Mouse (Mus musculus) 3134 (cell line): Measurements from ENCODE around the gene Cyth1.

Source experiments
- DNase-seq: peaks from one replicate; pipeline ENCODE4 v3.0.0-alpha.2; 2011; ENCODE audit warnings: low spot score; ENCODE audit not compliant: insufficient read length; ENCODE audit errors: extremely low read depth

Gene Cyth1

GRCm38 (mm10) chr11:118201833-118202409, 46.5 kb downstream of the Cyth1 start:
- no peak for DNase-seq

GRCm38 (mm10) chr11:118200834-118201830, 47.3 kb downstream of the Cyth1 start:
- no peak for DNase-seq

- no peak for DNase-seq
Observed at GRCm38 (mm10) chr11:118198296-118198600, 50.1 kb downstream of the Cyth1 start.

GRCm38 (mm10) chr11:118197508-118198295, 50.7 kb downstream of the Cyth1 start:
- no peak for DNase-seq

GRCm38 (mm10) chr11:118196824-118197388, 51.5 kb downstream of the Cyth1 start:
- DNase-seq: no peak

GRCm38 (mm10) chr11:118193390-118194147, 54.8 kb downstream of the Cyth1 start:
- DNase-seq: peak; percentile 79

GRCm38 (mm10) chr11:118192973-118193372, 55.4 kb downstream of the Cyth1 start:
- DNase-seq: no peak

DNA sequence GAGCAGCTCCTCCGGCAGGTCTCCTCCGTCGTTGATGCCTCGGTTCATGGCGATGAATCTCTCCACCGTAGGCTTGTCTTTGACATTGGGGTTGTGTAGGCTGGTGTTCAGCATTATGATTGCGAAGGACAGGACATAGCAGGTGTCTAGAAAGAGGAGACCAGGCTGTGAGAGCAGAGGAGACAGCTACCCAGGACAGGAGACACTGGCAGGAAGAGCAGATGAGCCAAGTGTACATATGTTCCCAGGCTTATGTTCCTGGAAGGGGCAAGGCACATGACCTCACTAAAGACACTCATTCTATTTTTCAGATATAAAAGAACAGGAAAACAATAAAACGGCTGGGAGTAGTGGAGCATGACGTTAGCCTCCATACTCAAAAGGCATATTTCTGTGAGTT, 65.6 kb downstream of the Cyth1 start:
- DNase-seq: no peak

DNA sequence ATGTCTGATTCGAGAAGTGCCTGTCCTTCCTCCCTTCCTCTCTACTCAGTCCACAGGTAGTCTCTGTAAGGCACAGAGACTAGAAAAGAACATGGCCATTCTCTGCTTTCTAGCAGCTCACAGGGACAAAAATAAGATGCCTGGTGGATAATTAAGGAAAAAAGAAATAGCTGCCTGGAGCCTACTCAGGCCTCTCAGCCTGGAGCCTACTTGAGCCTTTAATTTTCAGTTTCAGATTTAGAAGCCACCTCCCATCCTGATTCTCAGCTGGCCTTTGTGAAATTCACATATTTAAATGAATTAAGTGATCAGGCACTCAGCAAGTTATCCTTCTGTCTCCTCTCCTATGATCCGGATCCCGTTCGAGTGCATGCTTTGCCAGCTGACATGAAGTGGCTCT, 66.0 kb downstream of the Cyth1 start:
- DNase-seq: no peak

DNA sequence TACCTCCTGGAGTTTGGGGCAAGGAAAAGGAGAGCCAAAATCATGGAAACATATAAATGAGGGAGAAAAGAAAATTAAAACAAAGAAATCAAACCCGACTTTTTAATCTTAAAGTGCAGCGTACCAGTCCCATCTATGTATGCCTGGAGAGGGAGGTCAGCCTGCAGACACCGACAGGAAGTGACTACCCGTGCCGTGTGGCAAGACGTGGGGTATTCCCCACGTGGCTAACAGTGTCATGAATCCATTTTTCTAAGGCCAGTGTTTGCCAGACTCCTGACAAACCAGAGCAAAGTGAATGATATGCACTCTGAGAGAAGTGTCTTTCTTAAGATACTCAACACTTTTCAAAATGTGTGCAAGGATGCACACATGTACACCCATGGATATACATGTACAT, 68.2 kb downstream of the Cyth1 start:
- DNase-seq: no peak

DNA sequence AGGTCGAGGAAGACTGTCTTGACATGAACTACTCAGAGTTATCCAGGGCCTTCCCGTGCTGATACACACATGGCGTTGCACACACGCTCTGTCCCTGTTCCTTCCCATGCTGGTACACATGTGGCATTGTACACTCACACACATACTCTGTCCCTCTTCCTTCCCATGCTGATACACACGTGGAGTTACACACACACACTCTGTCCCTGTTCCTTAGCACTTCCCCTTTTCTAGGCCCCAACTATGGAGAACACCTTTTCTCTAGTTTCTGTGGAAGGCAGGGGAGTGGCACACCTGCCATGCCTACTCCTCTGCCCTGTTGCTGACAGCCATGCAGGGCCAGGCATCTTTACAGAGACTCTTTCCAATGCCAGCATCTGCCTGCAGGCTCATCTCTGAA, 70.2 kb downstream of the Cyth1 start:
- no peak for DNase-seq

- DNase-seq: no peak
Observed at GRCm38 (mm10) chr11:118174752-118175151, 73.6 kb downstream of the Cyth1 start.

DNA sequence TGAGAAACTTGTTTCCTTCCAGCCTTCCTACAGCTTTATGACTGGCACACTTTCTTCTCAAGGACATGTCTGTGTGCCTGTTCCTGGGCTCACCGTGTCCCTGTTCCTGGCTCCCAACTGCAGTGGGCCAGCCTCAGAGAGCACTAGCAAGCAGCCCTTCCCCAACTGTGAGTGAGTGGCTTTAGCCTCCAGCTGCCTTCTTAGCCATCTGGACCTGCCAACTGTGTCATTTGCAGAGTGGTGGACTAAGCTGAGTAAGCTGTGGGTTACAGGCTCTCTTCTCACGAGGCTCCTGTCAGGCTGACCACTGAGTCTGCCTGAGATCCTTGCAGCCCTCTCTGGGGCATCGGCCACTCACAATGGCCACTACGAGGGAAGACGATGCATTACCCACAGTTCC, 75.6 kb downstream of the Cyth1 start:
- DNase-seq: no peak

DNA sequence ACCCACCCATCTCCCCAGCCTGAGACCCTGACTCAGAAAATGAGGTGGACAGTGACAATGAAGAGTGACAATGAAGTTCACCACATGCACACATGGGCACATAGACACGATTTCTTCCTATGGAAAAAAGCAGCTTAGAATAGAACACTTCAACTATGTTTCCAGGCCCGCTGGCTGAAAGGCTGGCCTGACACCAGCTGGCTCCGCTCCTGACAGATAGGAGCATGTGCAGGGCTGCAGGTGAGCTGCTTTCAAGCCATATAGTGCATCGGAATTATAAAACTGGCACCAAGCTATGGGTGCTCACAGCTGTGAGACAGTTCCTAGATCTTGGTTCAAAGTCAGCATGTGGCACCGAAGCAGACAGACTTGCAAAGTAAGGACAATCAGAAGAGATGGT, 78.1 kb downstream of the Cyth1 start:
- DNase-seq: no peak

DNA sequence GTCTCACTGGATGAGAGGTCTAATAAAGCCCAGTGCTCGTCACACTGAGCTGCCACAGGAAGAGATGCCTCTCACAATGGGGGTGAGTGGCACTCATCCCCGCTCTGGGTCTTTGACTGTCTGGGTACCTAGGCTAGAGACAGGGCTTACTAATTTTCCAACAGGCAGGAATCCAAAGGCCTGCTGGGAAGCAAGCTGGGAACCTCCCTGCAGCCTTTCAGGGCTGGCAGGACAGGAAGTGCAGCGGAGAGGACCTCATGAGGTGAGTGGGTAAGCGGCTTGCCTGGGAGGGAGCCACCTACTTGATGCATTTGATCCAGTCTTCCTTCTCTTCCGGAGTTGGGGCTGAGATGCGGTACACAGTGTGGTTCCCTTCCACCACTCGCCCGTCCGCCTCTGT, 79.7 kb downstream of the Cyth1 start:
- DNase-seq: no peak

GRCm38 (mm10) chr11:118166626-118167025, 81.8 kb downstream of the Cyth1 start:
- DNase-seq: no peak

GRCm38 (mm10) chr11:118165681-118166080, 82.7 kb downstream of the Cyth1 start:
- no peak for DNase-seq

GRCm38 (mm10) chr11:118164566-118164965, 83.8 kb downstream of the Cyth1 start:
- no peak for DNase-seq

- no peak for DNase-seq
Observed at GRCm38 (mm10) chr11:118162245-118162644, 86.1 kb downstream of the Cyth1 start.

GRCm38 (mm10) chr11:118161240-118161639, 87.2 kb downstream of the Cyth1 start:
- DNase-seq: no peak
